Mouse (Mus musculus) kidney, postnatal 10 days (tissue): ENCODE measurements around the gene Ccdc157.
"Not testable (repeated sequence)": the region's sequence is repeated elsewhere in the genome, so short reads cannot be mapped to it uniquely, and the experiment has no call there.

ENCODE experiments used
- DNase-seq: peaks from one replicate; pipeline ENCODE4 v3.0.0; 2021; ENCODE audit warnings: mixed read lengths

Gene Ccdc157

DNA sequence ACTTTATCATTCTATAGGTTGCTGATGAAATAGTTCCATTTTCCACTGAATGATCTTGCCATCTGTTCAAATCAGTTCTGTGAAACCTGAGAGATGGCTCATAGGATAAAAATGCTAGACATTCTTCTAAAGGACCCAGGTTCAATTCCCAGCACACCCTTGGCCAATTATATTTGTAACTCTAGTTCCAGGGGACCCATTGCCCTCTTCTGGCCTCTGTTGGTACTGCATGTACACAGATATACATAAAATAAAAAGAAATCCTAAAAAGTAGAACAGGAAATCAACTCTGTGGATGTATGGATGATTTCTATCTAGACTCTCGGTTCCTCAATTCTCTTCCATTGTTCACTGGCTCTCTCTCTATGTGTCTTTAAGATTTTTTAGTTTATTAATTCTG lies 33.0 kb downstream of the Ccdc157 start:
- no peak for DNase-seq

DNA sequence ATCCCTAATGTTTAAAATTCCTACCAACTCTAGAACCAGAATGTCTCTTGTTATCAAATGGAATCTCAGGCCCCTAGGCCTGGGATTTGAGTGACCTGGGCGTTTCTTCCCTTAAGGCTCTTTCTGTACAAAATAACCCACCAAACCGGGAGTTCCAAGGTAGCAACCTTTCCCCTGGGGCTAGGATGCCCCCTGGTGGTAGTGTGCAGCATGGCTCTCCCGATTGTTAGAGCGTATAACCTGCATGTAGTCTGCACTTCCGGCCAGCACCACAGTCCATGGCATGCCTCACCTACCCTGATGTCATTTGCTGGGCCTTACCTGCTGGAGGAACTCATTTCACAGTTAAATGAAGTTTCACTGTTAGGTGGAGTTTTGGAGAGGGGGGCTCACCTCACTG lies 36.2 kb downstream of the Ccdc157 start:
- no peak for DNase-seq

DNA sequence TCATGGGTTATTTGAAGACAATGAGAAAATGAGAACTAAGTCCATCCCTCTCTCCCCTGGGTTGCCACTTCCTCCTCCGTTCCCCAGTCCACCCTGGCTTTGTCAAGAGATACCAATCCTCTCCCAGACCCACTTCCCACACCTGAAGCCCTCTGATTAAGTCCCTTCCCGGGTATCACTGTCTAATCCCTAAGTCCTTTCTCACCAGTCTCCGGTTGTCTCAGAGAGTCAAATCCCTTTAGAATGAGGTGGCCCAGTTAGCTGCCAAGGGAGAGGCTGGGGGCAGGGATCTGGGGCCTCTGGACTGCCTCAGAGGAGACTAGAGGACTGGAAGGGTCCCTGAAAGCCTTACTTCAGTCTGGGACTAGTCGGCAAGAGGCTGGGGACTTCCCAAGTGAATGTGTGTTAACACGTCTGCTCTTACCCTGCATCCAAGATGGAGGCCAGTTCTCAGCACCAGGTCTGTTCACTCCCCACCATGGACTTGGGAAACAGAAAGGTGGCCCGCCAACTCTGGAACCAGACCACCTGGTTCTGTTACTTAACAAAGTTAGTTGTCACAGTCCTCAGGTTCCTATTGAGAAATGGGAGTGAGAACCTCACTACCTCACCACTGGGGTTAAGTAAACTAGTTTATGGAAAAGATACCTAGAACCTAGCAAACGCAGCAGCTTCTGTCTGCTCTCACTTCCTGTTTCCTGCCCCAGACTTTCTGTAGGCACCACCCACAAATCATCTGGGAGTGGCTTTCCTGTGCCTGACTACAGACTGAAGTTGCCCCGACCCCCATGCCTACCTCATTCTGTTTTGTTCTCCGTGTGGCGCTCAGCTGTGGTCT lies 37.1 kb downstream of the Ccdc157 start, which contains the start of gene Sec14l2:
Gene Sec14l2, minus strand, starts transcription at position 674 of the 838 bp plus-strand sequence.
- DNase-seq: no peak

DNA sequence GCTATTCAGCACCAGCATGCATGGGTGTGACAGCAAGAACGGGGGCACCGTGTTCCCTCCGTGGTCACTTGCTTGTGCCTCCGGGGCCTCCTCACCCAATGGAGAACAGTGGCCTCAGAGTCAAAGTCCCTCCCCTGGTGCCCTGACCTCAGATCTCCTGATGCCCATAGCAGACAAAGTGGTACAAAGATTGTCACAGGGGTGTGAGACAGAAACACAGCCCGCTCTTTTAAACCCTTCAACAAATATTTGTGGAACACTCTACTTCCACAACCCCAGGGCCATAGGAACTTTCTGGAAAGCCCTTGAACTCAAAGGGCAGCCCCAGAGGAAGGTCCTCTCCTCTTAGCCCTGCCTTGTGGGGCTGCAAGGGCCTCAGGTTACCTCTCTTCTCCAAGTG lies 37.9 kb downstream of the Ccdc157 start:
- DNase-seq: no peak

DNA sequence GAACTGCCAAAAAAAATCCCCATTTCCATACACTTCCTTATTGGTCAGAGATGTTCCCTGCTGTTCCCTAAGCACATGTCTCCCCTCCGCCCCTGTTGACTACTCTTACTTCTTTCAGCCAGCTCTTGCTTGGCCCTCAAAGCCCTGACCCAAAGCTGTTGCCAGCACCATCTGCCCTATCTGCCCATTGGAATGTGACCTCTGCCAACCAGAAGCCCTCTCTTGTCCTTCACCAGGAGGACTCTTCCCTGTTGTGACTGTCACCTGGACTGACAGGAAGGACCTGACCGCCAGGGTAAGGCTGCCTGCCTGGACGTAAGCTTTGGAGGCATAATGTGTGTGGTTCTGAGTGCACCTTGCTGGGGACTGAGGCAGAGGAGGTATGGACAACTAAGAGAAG lies 38.4 kb downstream of the Ccdc157 start:
- DNase-seq: no peak

DNA sequence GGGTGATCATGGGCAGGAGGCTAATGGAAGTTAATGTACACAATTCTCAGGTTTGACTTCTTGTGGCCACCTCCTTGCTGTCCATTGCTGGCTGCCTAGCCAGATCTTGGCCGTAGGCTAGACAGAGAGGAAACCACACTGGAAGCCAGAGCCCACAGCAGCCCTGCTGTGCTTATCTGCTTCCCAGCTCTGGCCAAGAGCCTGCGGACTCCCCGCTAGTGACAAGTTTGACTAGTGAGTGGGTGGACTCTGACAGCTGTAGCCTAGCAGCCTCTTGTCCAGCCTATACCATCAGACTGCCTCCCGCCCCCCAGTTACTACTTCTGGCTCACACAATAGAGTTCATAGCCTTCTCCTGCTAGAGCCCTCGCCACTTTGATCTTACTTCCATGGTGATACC lies 40.5 kb downstream of the Ccdc157 start:
- no peak for DNase-seq

DNA sequence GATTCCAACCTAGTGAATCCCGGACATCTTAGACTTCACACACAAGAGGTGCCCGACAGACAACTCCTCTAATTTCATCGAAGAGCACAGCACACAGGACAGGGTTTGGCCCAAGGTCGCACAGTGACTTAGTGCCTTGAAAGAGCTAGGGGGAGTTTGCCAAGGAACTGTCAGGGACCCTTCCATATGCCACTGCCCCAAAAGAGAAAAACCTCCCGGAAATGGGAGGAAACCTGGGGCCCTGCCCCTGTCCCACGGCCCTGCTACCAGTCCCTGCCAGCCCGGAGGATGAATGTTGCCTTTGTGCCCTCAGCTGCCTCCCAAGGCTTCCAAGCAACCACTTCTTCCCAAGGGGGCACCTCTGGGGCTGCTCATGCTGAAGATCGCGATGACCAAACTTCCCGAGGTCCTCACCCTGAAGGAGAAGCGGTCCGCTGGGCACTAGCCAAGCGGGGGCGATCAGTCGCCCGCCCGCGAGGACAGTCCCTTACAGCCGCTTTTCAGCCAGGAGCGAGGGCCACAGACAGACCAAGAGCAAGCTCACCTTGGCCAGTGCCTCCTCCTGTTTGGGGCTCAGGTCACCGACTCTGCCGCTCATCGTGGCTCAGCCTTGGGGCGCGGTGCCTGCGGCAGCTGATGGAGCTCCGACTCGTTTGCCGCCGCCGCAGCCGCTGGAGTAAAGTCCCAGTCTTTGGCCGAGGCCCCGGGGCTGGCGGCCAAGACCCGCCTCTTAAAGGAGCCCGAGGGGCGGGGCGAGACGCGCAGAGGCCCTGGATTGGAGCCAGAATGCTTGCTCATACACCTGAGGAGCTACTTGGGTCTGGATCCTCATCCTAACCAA lies 41.8 kb downstream of the Ccdc157 start:
- peak; percentile 85 for DNase-seq

DNA sequence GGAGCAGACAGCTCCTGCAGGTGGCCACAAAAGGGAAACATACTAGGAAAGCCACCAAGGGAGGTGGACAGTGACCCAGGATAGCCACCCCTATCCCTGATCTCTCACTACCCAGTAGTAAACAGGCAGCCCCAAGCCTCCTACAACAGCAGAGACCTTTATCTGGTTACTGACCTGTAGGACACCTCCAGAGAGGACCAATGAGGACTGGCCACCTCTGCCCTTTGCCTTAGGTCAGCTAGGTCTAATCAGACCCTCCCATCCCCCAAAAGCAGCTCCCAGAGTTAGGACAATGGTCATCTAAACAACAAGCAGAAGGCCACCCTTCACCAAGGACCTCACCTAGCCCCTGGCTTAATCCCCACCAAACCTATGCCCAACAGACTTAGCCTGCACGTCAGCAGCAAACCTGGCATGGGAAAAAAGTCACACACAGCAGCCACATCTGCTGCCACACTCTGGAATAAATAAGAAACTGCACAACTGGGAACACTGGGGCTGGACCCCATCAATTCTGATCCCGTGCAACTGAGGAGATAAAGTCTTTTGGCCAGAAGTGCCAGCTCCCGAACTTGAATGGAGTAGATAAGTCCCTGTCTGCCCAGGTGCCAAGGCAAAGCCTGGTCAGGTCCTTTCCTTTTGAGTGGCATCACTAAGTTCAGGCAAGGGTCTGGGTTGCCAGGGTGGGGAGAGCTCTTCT lies 42.6 kb downstream of the Ccdc157 start:
- DNase-seq: no peak

DNA sequence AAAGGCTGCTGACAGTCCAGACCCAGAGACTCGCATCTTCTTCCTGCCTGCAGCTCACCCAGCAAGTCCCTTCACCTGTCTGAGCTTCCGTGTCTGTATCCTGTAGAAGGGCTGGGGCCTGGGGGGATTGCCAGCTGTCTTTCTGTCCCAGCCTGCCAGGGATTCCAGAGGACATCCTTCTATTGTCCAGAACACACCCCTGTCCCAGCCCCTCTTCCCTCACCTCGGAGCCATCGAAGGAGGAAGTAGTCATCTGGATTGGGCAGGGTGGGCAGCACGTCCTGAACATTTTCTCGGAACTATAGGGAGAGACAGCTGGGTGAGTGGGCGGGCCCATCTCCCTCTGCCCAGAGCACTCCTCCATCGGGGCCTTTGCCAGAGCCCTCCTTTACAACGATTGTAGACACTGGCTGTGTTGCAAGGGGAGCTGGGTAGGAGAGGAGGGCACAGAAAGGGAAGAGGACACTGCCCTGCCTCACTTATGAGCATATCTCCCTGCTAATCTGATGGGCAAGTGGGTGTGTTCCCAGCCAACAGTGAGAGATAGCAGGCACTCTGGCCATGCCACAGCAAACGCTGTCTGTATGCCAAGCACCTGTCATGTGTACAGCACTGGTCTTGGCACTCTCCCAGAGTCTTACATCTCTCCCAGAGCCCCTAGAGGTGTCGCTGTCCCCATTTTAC lies 43.5 kb downstream of the Ccdc157 start:
- DNase-seq: no peak

DNA sequence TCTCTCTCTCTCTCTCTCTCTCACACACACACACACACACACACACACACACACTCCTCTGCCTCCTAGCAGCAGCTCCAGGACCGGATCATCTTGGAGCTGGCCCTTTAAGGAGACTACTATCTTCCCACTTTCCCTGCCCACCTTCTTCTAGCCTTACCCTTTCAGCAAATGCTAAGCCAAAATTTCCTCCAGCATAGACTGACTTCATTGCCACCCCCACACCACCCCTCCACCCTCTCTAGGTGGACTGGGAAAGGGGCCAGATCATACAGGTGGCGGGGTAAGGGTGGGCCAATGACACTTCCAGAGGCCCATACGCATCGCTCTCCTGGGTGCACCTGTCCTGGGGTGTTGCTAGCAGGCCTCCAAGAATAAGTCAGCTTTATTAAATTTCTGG lies 44.7 kb downstream of the Ccdc157 start:
- no peak for DNase-seq

DNA sequence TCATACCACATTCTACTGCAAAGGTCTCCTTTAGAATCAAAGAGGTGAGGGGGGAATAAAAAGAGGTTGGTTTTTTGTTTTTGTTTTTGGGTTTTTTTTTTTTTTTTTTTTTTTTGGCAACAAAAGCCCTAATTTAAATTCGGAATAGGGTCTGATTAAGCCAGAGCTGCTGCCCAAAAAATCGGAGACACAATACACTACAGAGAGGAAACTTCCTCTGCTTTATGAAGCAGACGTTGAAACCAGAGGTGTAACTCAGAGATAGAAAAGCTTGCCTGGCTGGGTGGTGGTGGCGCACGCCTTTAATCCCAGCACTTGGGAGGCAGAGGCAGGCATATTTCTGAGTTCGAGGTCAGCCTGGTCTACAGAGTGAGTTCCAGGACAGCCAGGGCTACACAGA lies 45.6 kb downstream of the Ccdc157 start:
- DNase-seq: not testable (repeated sequence)

DNA sequence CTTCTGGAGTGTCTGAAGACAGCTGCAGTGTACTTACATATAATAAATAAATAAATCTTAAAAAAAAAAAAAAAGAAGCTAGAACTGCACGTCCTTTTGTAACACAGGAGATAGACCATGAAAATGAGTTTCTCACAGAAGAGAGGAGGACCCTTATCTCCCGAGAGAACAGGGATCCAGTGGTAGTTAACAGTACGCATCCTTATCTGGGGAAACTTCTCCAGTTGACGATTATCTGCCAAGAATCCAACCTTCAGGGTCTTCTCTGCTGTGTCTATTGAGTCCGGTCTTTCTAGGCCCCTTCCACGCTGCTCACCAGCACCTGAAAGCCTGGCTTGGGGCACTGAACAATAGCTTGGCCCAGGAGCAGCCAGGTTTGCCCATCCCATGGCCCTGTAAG lies 46.1 kb downstream of the Ccdc157 start:
- no peak for DNase-seq

DNA sequence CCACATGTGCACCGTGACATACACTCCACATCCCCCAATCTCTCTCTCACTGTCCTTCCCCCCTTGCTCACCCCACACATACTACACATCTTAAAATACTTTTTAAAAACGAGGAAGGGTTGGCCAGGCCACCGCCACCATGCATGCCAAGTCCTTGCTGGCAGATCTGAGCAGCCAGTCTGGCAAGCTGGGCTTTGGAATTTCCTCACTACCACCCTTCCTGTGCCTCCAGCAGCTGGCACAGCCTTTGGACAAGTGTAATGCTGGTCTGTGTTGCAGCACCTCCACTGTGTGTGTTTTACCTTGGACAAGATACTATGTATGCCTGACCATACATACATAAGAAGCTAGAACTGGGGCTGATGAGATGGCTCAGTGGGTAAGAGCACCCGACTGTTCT lies 46.6 kb downstream of the Ccdc157 start:
- DNase-seq: no peak

DNA sequence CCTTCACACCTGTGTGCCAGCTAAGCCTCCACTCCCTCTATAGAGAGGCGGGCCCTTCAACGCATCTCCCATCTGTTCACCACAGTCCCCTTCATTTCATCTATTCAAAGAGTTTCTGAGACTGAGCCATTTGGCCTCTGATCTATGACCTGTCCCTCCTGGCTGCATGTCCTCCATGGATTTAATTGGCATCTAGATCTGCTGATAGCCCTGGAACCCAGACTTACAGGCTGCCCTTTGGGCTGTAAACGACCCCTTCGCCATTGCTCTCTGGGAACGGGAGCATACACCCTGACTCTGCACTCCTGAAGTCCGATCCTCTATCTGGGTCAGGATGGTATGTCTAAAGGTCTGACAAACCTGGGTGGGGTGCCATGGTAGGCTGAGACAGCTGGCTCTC lies 47.2 kb downstream of the Ccdc157 start:
- DNase-seq: no peak

DNA sequence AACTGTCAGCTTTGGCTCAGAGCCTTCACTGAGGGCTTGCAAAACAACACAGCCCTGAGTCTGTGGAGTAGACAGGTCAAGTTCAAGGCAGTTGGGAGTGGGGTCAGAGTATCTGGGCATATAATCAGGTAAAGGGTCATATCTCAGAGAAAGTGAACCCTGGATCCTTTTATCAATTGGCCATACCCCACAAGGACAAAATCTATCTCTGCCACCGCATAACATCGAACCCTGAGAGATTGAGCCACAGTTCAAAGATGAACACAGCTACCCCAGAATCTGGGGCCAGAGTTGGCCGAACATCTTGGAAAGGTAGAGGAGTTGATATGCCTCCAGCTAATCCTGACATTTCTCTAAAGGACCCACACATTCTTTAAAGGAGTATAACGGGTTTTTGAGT lies 48.1 kb downstream of the Ccdc157 start:
- no peak for DNase-seq

DNA sequence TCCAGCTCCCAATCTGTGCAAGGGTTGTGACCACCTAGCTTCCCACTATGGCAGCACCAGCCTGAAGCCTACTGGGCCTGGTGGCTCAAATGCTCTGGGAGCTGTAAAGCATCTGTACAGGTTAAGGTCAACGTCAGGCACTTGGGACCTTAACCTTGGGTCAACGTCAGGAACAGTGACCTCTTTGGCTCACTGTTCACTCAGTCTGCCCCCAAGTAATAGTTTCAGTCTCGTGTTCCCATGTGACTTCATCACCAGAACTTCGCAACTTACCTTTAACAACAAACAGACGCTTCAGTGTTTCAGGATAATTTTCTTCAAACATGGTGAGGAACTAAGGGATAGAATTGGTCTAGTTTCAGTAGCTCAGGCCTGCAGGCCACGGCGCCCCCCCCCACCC lies 51.4 kb downstream of the Ccdc157 start:
- DNase-seq: no peak

DNA sequence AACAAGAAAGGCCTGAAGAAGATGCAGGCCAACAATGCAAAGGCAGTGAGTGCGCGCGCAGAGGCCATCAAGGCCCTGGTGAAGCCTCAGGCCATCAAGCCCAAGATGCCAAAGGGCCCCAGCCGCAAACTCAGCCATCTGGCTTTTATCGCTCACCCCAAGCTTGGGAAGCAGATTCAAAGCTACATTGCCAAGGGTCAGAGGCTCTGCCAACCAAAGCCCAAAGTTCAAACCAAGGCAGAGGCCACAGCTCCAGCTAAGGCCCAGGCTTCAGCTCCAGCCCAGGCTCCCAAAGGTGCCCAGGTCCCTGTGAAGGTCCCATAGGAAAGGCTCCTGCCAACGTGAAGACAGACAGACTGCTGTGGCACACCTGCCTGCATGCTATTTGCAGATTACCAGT lies 52.2 kb downstream of the Ccdc157 start:
- not testable (repeated sequence) for DNase-seq

DNA sequence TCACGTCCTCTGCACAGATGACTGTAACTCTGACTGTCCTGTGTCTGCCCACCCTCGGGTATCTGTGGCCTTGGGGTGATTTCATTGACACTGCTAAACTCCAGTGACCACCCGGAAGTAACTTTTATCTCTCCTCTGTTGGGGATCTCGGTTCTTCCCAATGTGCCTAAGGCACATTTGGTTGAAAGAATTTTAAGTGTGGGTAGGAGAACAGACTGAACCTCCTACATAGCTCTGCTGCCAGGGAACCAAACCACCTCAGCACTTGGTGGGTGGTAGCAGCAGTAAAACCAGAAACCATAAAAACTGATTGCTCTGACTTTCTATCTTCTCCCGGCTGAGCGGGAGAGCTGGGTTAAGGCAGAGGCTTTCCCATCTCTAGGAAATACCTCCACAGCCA lies 54.6 kb downstream of the Ccdc157 start:
- no peak for DNase-seq

DNA sequence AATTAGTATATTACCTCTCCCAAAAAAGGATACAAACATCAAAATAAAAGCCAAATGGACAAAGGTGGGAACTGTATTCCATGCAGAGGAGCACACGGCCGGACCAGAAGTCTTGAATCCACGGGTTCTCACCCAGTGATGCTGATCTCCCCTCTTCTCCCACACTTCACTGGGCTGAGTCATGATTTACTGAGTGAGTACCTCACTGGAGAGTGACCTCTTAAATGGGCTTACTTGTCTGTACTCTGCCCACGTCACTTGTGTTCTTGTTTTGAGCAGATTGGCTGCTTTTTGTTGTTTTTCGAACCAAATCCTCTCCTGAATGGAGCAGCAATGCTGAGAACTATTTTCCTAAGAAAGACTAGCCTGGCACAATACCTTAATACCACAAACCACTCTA lies 55.1 kb downstream of the Ccdc157 start:
- no peak for DNase-seq

DNA sequence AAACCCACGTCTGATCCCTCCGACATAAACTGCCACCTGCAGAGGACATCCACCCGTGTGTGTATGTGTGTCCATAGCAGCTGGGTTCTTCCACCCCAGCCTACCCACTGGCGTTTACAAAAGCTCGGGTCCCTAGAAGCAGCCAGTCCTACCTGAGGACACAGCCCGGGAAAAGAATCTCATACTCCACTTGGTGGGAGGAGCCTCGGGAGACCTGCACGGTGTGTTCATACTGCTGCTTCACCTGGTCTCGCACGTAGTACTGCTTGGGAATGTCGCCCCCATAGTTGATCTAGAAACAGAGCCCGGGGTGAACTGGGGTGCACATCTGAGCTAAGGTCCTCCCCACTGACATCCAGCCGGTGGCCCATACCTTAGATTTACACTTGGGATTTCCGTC lies 56.6 kb downstream of the Ccdc157 start:
- DNase-seq: no peak

DNA sequence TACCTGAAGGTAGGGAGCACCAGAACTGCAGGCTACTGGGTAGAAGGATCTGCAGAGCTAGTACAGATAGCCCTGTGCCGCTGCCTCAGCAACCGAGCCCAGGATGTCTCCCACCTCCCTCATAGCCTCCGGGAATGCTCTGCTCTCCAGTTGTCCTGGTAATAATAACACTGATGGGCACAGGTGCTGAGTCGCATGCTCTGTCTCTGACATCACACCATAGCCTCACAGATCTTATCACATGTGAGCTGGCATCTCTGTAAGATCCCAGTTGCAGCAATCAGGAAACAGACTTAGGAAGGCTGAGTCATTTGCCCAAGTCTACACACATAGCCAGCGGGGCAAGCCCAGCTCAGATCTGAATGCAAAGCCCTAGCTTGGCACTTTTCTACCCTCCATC lies 58.2 kb downstream of the Ccdc157 start:
- DNase-seq: no peak

DNA sequence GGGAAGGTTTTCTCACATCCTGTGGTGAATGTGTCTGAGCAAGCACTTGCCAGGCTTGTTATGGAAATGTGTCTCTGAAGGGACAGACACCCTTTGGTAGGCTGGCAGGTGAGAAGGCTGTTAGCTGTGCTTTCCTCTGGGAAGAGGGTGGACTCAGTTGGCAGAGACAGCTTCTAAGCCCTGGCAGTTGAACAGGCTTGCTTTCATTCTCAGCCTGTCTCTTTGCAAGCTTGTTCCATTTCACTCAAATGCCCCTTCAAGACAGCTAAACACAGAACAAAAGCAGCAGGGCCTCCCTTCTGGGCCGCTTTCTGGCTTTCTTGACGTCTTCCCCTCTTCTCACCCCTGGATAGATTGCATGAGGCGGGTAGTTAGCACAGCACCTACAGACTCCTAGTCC lies 60.6 kb downstream of the Ccdc157 start:
- DNase-seq: no peak

DNA sequence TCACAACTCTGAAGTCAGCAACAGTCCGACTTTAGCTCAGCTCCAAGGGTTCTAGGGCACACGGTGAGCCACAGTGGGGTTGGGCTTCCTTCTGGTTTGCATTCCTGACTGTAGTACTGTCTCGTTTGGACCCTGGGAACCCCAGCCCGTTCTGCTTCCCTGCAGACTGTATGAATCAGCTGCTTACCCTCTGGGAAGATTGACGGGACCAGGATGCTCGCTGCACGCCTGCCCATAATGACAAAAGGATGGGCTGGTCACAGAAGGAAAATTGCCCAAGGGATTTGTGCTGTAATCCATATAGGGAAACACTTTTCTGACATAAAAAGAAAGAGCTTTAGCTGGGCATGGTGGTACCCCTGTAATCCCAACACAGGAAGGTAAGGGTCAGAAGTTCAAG lies 61.3 kb downstream of the Ccdc157 start:
- DNase-seq: no peak
